Mouse (Mus musculus) heart, postnatal 0 days (tissue): ENCODE measurements around the gene Mmp3. TPM values are rescaled to one million over a fixed set of nuclear protein-coding genes. Genes with fewer than 3 reads are reported as not detected.
"Not testable (repeated sequence)": the region's sequence is repeated elsewhere in the genome, so short reads cannot be mapped to it uniquely, and the experiment has no call there.

ENCODE experiments used
- ATAC-seq: fragments of 200-750 bp; cut with Nextera tagmentation; 2 replicates; pipeline ENCODE4 v1.8.0; 2017; ENCODE audit warnings: low read depth, moderate number of reproducible peaks, moderate library complexity; ENCODE audit not compliant: insufficient read depth
- DNase-seq: peaks from one replicate; pipeline ENCODE4 v3.0.0-alpha.2; 2016; ENCODE audit warnings: low spot score
- H3K27ac ChIP-seq: fragments of 300-500 bp; sonication (generic); 2 replicates; pipeline ENCODE4 v1.5.1; 2014; ENCODE audit warnings: low read depth, mild to moderate bottlenecking
- H3K27me3 ChIP-seq: fragments of 300-500 bp; sonication (generic); 2 replicates; pipeline ENCODE4 v1.6.1; 2014; ENCODE audit warnings: low read length, mixed read lengths; ENCODE audit not compliant: control insufficient read depth, insufficient read depth
- H3K36me3 ChIP-seq: fragments of 300-500 bp; sonication (generic); replicated peaks from 2 replicates; pipeline ENCODE4 v1.6.1; 2014; ENCODE audit warnings: low read length, mixed read lengths; ENCODE audit not compliant: control insufficient read depth, insufficient read depth
- H3K4me1 ChIP-seq: fragments of 300-500 bp; sonication (generic); 2 replicates; pipeline ENCODE4 v1.6.1; 2014; ENCODE audit warnings: antibody characterized with exemption; ENCODE audit not compliant: control insufficient read depth, insufficient read depth
- H3K4me2 ChIP-seq: fragments of 300-500 bp; sonication (generic); 2 replicates; pipeline ENCODE4 v1.6.1; 2014; ENCODE audit warnings: low read depth, mild to moderate bottlenecking, low read length, moderate library complexity
- H3K4me3 ChIP-seq: fragments of 300-500 bp; sonication (generic); 2 replicates; pipeline ENCODE4 v1.5.1; 2014; ENCODE audit warnings: low read depth, low read length
- H3K9ac ChIP-seq: fragments of 300-500 bp; sonication (generic); replicated peaks from 2 replicates; pipeline ENCODE4 v1.6.1; 2014; ENCODE audit warnings: low read depth, low read length, mixed read lengths
- H3K9me3 ChIP-seq: fragments of 300-500 bp; sonication (generic); replicated peaks from 2 replicates; pipeline ENCODE4 v1.6.1; 2016; ENCODE audit warnings: low read length; ENCODE audit not compliant: control insufficient read depth
- CTCF ChIP-seq: IDR thresholded peaks from 2 replicates; pipeline ENCODE4 v1.5.1; 2016; ENCODE audit warnings: antibody characterized with exemption, control low read depth, low read depth
- EP300 ChIP-seq: IDR thresholded peaks from 2 replicates; pipeline ENCODE4 v1.6.1; 2016; ENCODE audit warnings: antibody characterized with exemption, low read depth
- WGBS: fragments of 180-500 bp; shearing (Covaris S2); extraction: QIAGEN DNeasy Blood & Tissue Kit; methylation state at CpG from one replicate; pipeline ENCODE4 v1.1.7; 2014; 5-methylcytosine and 5-hydroxymethylcytosine counted together
- polyA plus RNA-seq: library from polyadenylated mRNA; unstranded; fragments of >200 nt; fragmentation: Nextera tagmentation; extraction: Ambion mirVana; gene quantifications from 2 replicates; pipeline ENCODE4 v1.2.1, GENCODE M21; 2015
- total RNA-seq: library from RNA; depleted of rRNA; stranded (reverse); fragments of >200 nt; gene quantifications from 2 replicates; pipeline ENCODE4 v1.2.3, GENCODE M21; 2014; ENCODE audit warnings: low replicate concordance; rRNA removed

Gene Mmp3
- total RNA-seq (not detected in 2 replicates), polyA plus RNA-seq (0.05 TPM in 1 of 2 replicates, not detected in the other)

DNA sequence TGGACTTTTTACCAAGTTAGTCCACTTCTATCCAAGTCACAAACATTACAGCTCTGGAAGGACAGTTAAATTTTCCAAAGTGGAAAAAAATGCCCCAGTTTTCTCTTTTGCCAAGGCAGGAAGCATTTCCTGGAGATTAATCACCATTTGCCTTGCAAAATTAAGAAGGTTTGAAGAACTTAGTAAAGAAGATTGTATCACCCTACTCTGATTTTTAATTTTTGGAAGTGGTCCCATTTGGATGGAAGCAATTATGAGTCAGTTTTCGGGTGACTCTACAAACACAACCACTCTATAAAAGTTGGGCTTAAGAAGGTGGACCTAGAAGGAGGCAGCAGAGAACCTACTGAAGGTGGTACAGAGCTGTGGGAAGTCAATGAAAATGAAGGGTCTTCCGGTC, at the start of gene Mmp3:
Gene Mmp3, plus strand, starts transcription at position 301 of the 400 bp plus-strand sequence.
- no peaks in the 10 kb centered on the region for H3K27me3 ChIP-seq
- DNase-seq (no peak), ATAC-seq (no peak)
- H3K4me3 ChIP-seq = no peak within 1 kb of the TSS
- H3K27ac ChIP-seq = no peak within 1 kb of the TSS
- H3K9ac ChIP-seq = no peak within 1 kb of the TSS
- no peaks in the 10 kb centered on the region for H3K36me3 ChIP-seq
- H3K4me2 ChIP-seq = no peak within 1 kb of the TSS
- no peaks in the 10 kb centered on the region for H3K9me3 ChIP-seq
- no peak for TF ChIP-seq EP300
- no peak for TF ChIP-seq CTCF
- H3K4me1 ChIP-seq = no peaks in the 10 kb centered on the region
- WGBS = 76% methylated on average over 2 of the region's 2 CpGs

DNA sequence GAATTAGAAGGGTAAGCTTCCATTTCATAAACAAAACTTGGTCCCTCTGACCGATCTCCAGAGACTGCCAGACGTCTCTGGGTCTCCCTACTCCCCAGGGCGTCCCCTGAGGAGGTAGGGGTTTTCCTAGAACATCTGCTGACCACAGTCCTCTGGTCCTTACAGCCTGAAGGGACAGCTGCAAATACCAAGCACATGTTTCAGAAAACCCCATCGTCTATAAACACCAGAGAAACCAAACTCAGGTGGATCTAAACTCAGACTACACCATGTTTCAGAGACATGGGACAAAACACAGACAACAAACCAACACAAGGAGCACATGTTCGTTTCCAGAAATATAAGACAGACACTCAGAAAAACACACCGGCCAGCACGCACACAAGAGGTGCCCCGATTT, 49.1 kb upstream of the Mmp3 start:
- H3K36me3 ChIP-seq, H3K27ac ChIP-seq, H3K4me1 ChIP-seq, H3K4me3 ChIP-seq, H3K9ac ChIP-seq, DNase-seq, ATAC-seq, H3K27me3 ChIP-seq, H3K4me2 ChIP-seq, H3K9me3 ChIP-seq: not testable (repeated sequence)
- 71% methylated on average over 8 of the region's 8 CpGs for WGBS

DNA sequence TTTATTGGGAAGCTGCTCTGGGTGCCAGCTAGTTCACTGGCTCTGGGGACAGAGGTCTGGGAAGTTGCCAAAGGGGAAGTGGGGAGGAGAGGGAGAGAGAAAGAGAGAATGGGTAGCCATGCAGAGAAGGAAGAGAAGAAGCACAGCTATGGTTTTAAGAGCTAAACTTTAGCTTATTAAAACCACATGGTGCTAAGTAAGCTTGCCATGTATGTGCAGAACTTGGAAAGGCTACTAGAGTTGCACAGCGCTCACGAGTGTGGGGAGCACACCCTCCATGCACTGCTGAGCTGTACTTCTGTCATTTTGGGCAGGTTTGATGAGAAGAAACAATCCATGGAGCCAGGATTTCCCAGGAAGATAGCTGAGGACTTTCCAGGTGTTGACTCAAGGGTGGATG, 7.7 kb downstream of the Mmp3 start:
- Histone ChIP-seq H3K27ac (no peak overlapping the region), H3K4me3 (no peak overlapping the region), H3K27me3 (no peaks in the 10 kb centered on the region), H3K9ac (no peak overlapping the region), H3K4me1 (no peaks in the 10 kb centered on the region), H3K9me3 (no peaks in the 10 kb centered on the region), H3K4me2 (no peak overlapping the region), H3K36me3 (no peaks in the 10 kb centered on the region)
- TF ChIP-seq CTCF = no peak
- ATAC-seq (no peak), DNase-seq (no peak)
- WGBS = 88% methylated on average over 2 of the region's 2 CpGs

DNA sequence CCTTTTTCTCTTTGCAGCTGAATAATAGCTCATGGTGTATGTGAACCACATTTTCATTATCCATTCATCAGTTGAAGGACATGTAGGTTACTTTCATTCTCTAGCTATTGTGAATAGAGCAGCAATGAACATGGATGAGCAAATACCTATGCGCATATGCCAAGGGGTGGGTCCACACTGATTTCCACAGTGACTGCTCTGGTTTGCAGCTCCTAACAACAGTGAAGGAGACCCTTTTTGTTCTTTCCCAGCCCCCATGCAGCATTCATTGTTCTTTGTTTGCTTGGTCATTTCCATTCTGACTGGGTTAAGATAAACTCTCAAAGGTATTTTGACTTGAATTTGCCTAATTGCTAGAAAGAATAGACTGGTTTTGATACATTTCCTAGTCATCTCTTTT, 24.6 kb downstream of the Mmp3 start:
- Histone ChIP-seq H3K4me1 (no peaks in the 10 kb centered on the region), H3K4me2 (no peak overlapping the region), H3K4me3 (no peak overlapping the region), H3K27me3 (no peaks in the 10 kb centered on the region), H3K36me3 (no peaks in the 10 kb centered on the region), H3K27ac (no peak overlapping the region), H3K9me3 (no peaks in the 10 kb centered on the region), H3K9ac (no peak overlapping the region)
- no peak for DNase-seq
- 88% methylated on average over 1 of the region's 1 CpGs for WGBS
- ATAC-seq = no peak
- TF ChIP-seq EP300 (no peak), CTCF (no peak)

DNA sequence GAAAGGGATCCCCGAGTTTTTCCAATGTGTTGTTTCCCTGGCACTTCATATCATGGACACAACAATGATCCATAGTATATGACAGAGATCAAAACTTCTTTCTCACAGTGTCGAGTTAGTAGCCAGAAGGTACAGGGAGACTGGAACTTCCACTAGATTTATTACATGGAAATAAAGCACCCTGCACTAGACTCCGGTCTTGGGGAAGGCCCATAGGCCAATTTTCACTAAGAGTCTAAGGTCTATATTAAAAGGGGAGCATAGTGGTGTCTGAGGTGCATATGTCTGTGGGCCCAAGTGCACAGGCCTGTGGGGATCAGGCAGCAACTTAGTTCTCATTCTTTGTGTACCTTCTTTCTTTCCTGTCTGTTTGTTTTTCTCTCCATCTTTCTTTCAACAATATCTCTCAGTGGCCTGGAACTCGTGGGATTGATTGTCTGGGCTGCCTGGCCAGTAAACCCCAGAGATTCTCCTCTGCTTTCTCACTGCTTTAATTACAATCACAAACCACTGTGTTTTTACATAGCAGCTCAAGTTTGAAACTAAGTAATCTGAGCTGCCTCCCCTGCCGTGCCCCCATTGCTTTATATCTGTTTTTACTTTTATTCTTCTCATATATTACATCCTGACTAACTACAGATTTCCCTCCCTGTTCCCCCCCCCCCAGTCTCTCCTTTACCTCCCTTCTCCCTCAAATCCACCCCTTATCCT, 38.2 kb downstream of the Mmp3 start:
- no peak overlapping the region for H3K4me2 ChIP-seq
- no peak for DNase-seq
- no peak overlapping the region for H3K27ac ChIP-seq
- H3K9ac ChIP-seq = no peak overlapping the region
- ATAC-seq = no peak
- no peaks in the 10 kb centered on the region for H3K27me3 ChIP-seq
- no peak overlapping the region for H3K4me3 ChIP-seq
- no peaks in the 10 kb centered on the region for H3K36me3 ChIP-seq
- 61% methylated on average over 5 of the region's 5 CpGs for WGBS
- TF ChIP-seq CTCF = no peak
- TF ChIP-seq EP300 = no peak
- no peaks in the 10 kb centered on the region for H3K9me3 ChIP-seq
- H3K4me1 ChIP-seq = no peaks in the 10 kb centered on the region

DNA sequence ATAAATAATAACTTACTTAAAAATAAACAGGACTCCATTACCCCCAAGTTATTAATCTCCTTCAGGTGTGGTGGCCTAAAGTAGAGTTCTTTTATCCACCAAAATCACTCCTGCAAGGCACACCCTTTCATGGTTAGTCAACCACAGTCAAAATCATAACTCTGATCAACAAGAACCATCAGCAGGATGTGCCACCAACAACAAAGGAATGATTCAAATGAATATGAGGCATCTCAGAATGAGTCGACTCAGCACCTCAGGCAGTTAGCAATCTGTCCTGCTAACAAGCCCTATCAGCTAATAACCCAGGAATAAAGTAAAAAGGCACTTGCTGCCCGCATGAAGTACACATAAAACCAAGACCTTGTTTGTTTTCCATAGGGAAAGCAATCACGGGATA, 55.5 kb downstream of the Mmp3 start:
- no peak for ATAC-seq
- Histone ChIP-seq H3K4me3 (no peak overlapping the region), H3K36me3 (no peaks in the 10 kb centered on the region), H3K4me2 (no peak overlapping the region), H3K27ac (no peak overlapping the region), H3K9ac (no peak overlapping the region), H3K4me1 (no peaks in the 10 kb centered on the region), H3K27me3 (no peaks in the 10 kb centered on the region), H3K9me3 (no peaks in the 10 kb centered on the region)
- 73% methylated on average over 3 of the region's 3 CpGs for WGBS
- no peak for DNase-seq
- TF ChIP-seq CTCF (no peak), EP300 (no peak)
